Mouse (Mus musculus) small intestine, adult 2 months (tissue): Measurements from ENCODE around the gene Evi2. TPM values are rescaled to one million over a fixed set of nuclear protein-coding genes. Genes with fewer than 3 reads are reported as not detected.

Source experiments
- H3K27ac ChIP-seq: fragments of 200-500 bp; 2 replicates; pipeline ENCODE4 v1.5.1; 2012; ENCODE audit warnings: low read depth, low read length, control low read depth, inconsistent platforms; ENCODE audit not compliant: insufficient read depth
- H3K27me3 ChIP-seq: fragments of 200-500 bp; 2 replicates; pipeline ENCODE4 v1.6.1; 2012; ENCODE audit warnings: mild to moderate bottlenecking, moderate library complexity, low read length, inconsistent platforms; ENCODE audit not compliant: control insufficient read depth, insufficient read depth
- H3K36me3 ChIP-seq: fragments of 200-500 bp; 2 replicates; pipeline ENCODE4 v1.6.1; 2012; ENCODE audit warnings: mild to moderate bottlenecking, low read length, control low read depth, inconsistent platforms; ENCODE audit not compliant: control insufficient read depth, insufficient read depth
- H3K4me1 ChIP-seq: fragments of 200-500 bp; 2 replicates; pipeline ENCODE4 v1.6.1; 2012; ENCODE audit warnings: low read length, inconsistent platforms, mixed read lengths; ENCODE audit not compliant: control insufficient read depth, insufficient read depth, insufficient read length
- H3K4me3 ChIP-seq: fragments of 200-500 bp; 2 replicates; pipeline ENCODE4 v1.5.1; 2012; ENCODE audit warnings: low read depth, mild to moderate bottlenecking, control low read depth, inconsistent platforms, low read length, moderate library complexity
- CTCF ChIP-seq: fragments of 200-500 bp; IDR thresholded peaks from 2 replicates; pipeline ENCODE4 v1.5.1; 2012; ENCODE audit warnings: low read depth, mild to moderate bottlenecking, control low read depth, inconsistent platforms, low read length, moderate library complexity, mixed read lengths; ENCODE audit not compliant: insufficient replicate concordance, insufficient read length; ENCODE audit errors: extremely low read depth
- POLR2A ChIP-seq: fragments of 200-500 bp; IDR thresholded peaks from 2 replicates; pipeline ENCODE4 v1.6.1; 2012; ENCODE audit warnings: low read depth, mild to moderate bottlenecking, control low read depth, inconsistent platforms, low read length, moderate library complexity
- WGBS: fragments of 180-500 bp; shearing (Covaris S2); methylation state at CpG from one replicate; pipeline ENCODE4 v1.1.7; 2018; 5-methylcytosine and 5-hydroxymethylcytosine counted together
- polyA plus RNA-seq: library from polyadenylated mRNA; depleted of rRNA; stranded (reverse); fragments of >200 nt; gene quantifications from 2 replicates; pipeline ENCODE4 v1.2.3, GENCODE M21; 2012; rRNA removed

The Evi2 gene
- polyA plus RNA-seq, 1 experiment: 0.34 TPM

GRCm38 (mm10) chr11:79484721-79485120 is 45.7 kb downstream of the Evi2 start:
- no peak overlapping the region for H3K27ac ChIP-seq
- peaks cover 8% of the 10 kb centered on the region for H3K36me3 ChIP-seq
- TF ChIP-seq POLR2A (no peak), CTCF (no peak)
- no peak overlapping the region for H3K4me3 ChIP-seq
- no peaks in the 10 kb centered on the region for H3K4me1 ChIP-seq
- H3K27me3 ChIP-seq: no peaks in the 10 kb centered on the region

- H3K36me3 ChIP-seq: peaks cover 11% of the 10 kb centered on the region
- no peaks in the 10 kb centered on the region for H3K27me3 ChIP-seq
- H3K27ac ChIP-seq: no peak overlapping the region
- TF ChIP-seq POLR2A (no peak), CTCF (no peak)
- no peak overlapping the region for H3K4me3 ChIP-seq
- H3K4me1 ChIP-seq: no peaks in the 10 kb centered on the region
- WGBS: 72% methylated on average over 7 of the region's 7 CpGs
These were observed 46.4 kb downstream of the Evi2 start for GRCm38 (mm10) chr11:79483876-79484528.

GRCm38 (mm10) chr11:79483392-79483791 is 47.0 kb downstream of the Evi2 start:
- Histone ChIP-seq H3K27me3 (no peaks in the 10 kb centered on the region), H3K27ac (no peak overlapping the region), H3K4me3 (no peak overlapping the region), H3K36me3 (peaks cover 11% of the 10 kb centered on the region), H3K4me1 (no peaks in the 10 kb centered on the region)
- 75% methylated on average over 6 of the region's 6 CpGs for WGBS
- no peak for TF ChIP-seq CTCF
- no peak for TF ChIP-seq POLR2A

GRCm38 (mm10) chr11:79468097-79468496 is 62.3 kb downstream of the Evi2 start:
- peaks cover 21% of the 10 kb centered on the region for H3K36me3 ChIP-seq
- H3K27me3 ChIP-seq: no peaks in the 10 kb centered on the region
- H3K4me1 ChIP-seq: no peaks in the 10 kb centered on the region
- TF ChIP-seq POLR2A (no peak), CTCF (no peak)
- no peak overlapping the region for H3K4me3 ChIP-seq
- WGBS: 70% methylated on average over 1 of the region's 1 CpGs
- H3K27ac ChIP-seq: no peak overlapping the region

Other genes with a start within 250 kb of the Evi2 start
- gene Gm9964, start 233.7 kb downstream of the Evi2 start, polyA plus RNA-seq: not detected in 2 replicates
- 3.5 and 7.0 TPM in 2 replicates for gene Nf1, start 190.9 kb downstream of the Evi2 start, polyA plus RNA-seq
- gene Omg, start 26.5 kb downstream of the Evi2 start, polyA plus RNA-seq: not detected in 2 replicates
- 5.3 TPM in 1 of 2 replicates, not detected in the other for gene Evi2b, start 6.8 kb downstream of the Evi2 start, polyA plus RNA-seq
- gene Evi2a, start within 50 bp of the Evi2 start, polyA plus RNA-seq: 3.1 and 4.0 TPM in 2 replicates
- 11.2 and 13.8 TPM in 2 replicates for gene Rab11fip4, start 60.6 kb upstream of the Evi2 start, polyA plus RNA-seq